Mouse (Mus musculus) central nervous system, embryonic 11.5 days (tissue): ENCODE data around the gene Exosc8. TPM values are rescaled to one million over a fixed set of nuclear protein-coding genes. Genes with fewer than 3 reads are reported as not detected.

Experiments
- polyA plus RNA-seq: library from polyadenylated mRNA; depleted of rRNA; stranded (reverse); fragments of >200 nt; gene quantifications from 2 replicates; pipeline ENCODE4 v1.2.3, GENCODE M21; 2012; rRNA removed

The Exosc8 gene
- 161 and 178 TPM in 2 replicates for polyA plus RNA-seq

DNA sequence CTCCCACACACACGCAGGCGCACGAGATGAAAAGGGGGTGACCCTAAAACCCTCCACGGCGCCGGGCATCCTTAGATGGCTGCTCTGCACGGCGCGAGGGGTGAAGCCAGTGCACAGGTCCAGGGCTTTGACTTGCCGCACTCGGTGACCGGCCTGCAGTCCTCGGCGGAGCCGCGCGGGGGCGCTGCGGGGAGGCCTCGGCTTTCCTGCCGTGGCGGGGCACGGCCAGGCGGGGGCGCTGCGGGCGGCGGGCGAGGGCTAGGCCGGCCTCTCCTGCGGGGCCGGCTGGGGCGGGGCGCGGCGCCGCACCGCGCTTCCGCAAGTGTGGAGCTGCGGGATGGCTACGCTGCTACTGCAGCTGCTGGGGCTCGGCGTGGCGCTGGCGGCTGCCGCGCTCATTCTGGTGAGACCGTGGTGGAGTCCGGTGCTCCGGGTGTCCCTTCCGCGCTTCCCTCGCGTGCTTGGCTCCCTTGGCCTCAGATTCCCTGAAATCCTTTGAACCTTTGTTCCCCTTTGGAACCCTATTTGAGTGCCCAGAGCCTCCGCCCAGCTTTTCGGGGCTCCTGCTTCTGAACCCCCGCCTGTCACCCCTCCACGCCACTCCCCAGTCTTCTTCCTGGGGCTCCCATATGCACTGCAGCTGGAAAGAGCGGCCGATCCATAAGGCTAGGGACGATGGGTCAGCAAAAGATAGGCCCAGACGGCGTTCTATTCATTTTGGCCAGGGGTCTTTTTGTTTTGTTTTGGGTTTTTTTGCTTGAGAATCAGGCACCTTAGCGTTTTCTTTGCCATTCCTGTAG, at the start of gene Exosc8, which contains the start of gene Alg5:
Gene Exosc8, minus strand, starts transcription at position 147 of the 800 bp plus-strand sequence.
Gene Alg5, plus strand, starts transcription at position 293 of the 800 bp plus-strand sequence.

DNA sequence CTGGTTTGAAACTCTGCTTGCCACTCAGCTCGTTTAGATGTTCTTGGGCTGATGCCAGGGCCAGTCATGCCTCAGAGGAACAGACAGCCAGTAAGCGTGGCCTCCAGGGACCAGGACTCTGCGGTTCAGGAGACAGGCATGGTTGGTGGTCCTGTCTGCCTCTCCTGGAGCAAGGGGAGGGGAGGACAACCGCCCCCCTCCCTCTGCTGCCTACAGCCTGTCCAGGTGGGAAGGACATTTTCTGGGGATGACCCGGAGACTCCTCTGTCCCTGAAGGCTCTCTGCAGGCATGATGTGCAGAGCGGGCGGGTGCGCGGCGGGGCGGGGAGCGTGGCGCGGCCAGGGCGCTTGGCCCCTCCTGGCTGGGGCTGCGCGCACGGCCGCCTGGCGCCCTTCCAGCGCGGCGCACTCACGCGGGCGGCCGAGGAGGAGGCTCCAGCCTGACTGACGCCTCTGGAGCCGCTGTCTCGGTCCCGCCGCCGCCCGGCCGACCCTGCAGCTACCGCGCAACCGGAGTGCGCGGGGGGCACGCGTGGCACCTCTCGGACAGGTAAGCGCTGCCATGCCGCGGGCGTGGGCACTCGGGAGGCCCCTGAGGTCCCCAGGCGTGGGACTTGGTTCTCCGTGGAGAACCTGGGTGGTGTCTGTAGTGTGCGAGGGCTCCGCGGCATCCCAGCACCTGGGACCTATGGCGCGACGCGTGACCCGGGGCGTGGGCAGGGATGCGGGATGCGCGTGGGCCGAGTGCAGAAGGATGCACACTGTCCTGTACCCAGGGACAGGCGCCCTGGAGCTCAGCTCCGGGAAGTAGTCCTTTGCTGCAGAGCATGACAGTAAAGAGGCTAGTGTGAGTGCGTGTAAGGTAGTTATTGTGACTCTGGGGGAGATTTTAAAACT, 20.2 kb upstream of the Exosc8 start, which contains the start of gene Smad9:
Gene Smad9, plus strand, starts transcription at position 438 of the 897 bp plus-strand sequence.

DNA sequence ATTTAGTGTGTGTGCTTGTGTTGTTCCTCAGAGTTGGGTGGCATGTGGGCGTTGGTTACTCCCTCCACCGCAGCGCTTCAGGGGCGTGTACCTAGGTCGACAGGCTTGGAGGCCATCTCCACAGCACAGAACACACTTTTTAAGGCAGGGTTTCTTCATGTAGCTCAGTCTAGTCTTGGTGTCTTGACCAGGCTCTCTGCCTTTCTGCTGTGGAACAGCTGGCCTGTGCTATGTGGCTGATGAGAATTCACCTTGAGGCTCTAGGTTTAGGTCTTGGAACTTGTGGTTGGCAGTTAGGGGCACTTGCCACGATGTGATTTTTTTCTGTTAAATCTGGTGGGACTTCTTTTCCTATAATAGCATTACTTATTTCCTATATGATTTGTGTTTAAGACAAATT, 20.9 kb downstream of the Exosc8 start, which contains the start of gene Gm21958:
Gene Gm21958, minus strand, starts transcription at position 101 of the 400 bp plus-strand sequence.

DNA sequence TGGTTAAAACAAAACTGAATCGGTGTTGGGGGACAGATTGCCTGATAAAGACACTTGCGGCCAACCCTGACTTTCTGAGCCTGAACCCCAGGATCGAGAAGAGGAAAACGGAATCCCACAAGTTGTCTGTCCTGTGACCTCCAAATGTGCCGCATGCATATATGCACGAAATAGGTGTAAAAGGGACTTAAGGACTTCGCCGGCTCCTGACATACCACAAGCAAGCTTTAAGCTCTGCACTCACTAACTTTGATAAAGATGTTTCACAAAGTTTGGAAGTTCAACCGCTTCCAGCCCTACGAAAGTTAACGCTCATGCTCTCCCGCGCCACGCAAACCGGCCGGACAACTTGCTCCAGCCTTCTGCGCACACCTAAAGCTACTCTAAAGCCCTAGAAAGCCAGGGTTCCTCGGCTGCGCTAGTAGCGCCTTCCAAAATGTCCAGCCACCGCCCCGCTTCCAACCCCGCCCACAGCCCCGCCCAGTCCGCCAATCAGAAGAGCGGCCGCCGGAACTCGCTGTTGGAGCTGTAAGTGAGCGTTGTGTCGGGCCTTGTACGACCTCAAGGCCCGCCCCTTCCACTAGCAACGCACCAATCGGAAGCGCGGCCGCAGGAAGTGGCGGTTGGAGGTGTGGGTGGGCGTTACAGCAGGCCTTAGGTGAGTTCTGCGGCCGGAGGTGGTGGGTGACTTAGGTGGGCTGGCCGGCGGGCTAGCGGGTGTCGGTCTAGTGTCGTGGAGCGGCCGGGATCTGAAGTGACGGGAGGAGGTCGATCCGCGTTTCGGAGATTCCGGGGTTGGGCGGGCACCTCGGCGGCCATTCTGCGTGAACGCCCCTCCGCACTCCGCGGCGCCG, 42.8 kb downstream of the Exosc8 start, which contains the start of gene Supt20:
Gene Supt20, plus strand, starts transcription at position 606 of the 854 bp plus-strand sequence.

Other genes with a start within 250 kb of the Exosc8 start
- 71.1 and 122 TPM in 2 replicates for gene Supt20, start 42.6 kb downstream of the Exosc8 start, polyA plus RNA-seq
- not detected in 2 replicates for gene Gm21958, start 21.0 kb downstream of the Exosc8 start, polyA plus RNA-seq
- gene Alg5, start 146 bp upstream of the Exosc8 start, polyA plus RNA-seq: 27.1 and 36.2 TPM in 2 replicates
- 0.60 and 2.2 TPM in 2 replicates for gene Smad9, start 20.2 kb upstream of the Exosc8 start, polyA plus RNA-seq
- gene Rfxap, start 72.4 kb upstream of the Exosc8 start, polyA plus RNA-seq: 49.3 and 64.2 TPM in 2 replicates
- 1.8 and 2.0 TPM in 2 replicates for gene Sertm1, start 180.5 kb upstream of the Exosc8 start, polyA plus RNA-seq